Mouse (Mus musculus) embryonic fibroblast, embryonic 13.5 days (primary cell): ENCODE data around the gene Tnrc18. TPM values are rescaled to one million over a fixed set of nuclear protein-coding genes. Genes with fewer than 3 reads are reported as not detected.

Experiments
- H3K27ac ChIP-seq: 2 replicates; pipeline ENCODE4 v1.5.1; 2012; ENCODE audit warnings: low read length, control low read depth, inconsistent platforms; ENCODE audit not compliant: insufficient read depth
- H3K4me1 ChIP-seq: 2 replicates; pipeline ENCODE4 v1.6.1; 2011; ENCODE audit warnings: low read length; ENCODE audit not compliant: control insufficient read depth, insufficient read depth
- H3K4me3 ChIP-seq: 2 replicates; pipeline ENCODE4 v1.5.1; 2011; ENCODE audit warnings: mild to moderate bottlenecking, control low read depth, low read length; ENCODE audit not compliant: insufficient read depth
- CTCF ChIP-seq: IDR thresholded peaks from 2 replicates; pipeline ENCODE4 v1.5.1; 2011; ENCODE audit warnings: mild to moderate bottlenecking, control low read depth, low read length, moderate library complexity, borderline replicate concordance; ENCODE audit not compliant: insufficient read depth
- POLR2A ChIP-seq: IDR thresholded peaks from 2 replicates; pipeline ENCODE4 v1.6.1; 2011; ENCODE audit warnings: low read depth, mild to moderate bottlenecking, control low read depth, low read length, moderate library complexity
- polyA plus RNA-seq: library from polyadenylated mRNA; stranded (reverse); fragments of >200 nt; gene quantifications from 2 replicates; pipeline ENCODE4 v1.2.4, GENCODE M21; 2011; ENCODE audit warnings: low read depth; ENCODE audit not compliant: missing spikeins, insufficient read length

Gene Tnrc18
- polyA plus RNA-seq, 1 experiment = 98.0 TPM

DNA sequence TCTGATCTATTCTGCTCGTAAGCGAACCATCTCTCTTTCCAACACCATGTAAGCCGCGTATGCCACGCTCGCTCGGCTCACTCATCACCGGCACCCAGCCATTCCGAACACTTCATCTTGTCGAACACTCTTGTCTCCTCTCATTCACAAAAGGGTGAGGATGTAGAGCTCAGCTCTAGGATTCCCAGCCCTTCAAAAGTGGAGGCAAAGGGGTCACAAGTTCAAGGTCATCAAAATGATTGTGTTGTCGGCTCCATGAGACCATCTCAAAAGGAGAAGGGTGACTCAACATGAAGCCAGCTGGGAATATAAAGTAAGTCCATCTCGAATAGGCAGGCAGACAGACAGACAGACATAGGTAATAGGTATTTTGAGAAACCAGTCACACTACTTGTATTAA is 19.3 kb downstream of the Tnrc18 start:
- no peak for TF ChIP-seq CTCF
- TF ChIP-seq POLR2A = no peak
- Histone ChIP-seq H3K27ac (peak overlapping the region; percentile 1; the same call in 1 of the 2 replicates), H3K4me1 (peaks cover 19% of the 10 kb centered on the region), H3K4me3 (no peak overlapping the region)

DNA sequence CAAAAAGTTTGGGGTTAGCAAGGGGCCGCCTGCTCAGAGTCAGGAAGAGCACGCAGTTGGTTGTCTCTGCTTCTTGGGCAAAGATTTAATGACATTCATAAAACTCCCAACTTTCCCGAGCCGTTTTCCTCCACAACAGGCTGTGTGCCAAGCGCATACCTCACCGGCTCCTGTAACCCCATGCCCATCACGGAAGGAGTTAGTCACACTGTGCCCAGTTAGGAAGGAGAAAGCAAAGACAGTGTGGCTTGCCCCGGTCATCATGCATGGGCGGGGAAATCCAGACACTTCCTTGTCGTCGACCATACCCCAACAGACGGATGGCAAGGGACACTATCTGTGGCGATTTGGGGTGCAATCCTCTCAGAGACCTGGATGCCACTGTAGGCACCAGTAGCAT is 19.8 kb downstream of the Tnrc18 start:
- H3K4me3 ChIP-seq = no peak overlapping the region
- peak overlapping the region; percentile 96 for H3K27ac ChIP-seq
- TF ChIP-seq CTCF = no peak
- TF ChIP-seq POLR2A = no peak
- H3K4me1 ChIP-seq = peaks cover 15% of the 10 kb centered on the region

DNA sequence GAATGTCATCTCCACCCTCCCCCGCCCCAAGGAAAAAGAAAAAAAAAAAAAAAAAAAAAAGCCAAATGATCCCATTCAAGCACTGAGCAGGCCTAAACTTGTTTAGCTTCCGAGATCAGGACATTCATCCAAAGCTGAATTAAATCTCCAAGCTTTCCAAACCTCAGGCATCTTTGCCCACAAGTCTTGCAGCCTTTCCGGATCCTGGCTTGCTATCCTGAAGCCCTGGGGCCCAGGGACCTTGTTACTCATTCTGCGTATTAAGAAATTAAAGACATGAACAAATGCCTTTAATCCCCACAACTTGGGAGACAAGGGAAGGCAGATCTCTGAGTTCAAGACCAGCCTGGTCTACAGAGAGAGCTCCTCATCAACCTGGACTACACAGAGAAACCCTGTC is 20.5 kb downstream of the Tnrc18 start:
- H3K4me3 ChIP-seq = no peak overlapping the region
- peaks cover 12% of the 10 kb centered on the region for H3K4me1 ChIP-seq
- TF ChIP-seq POLR2A (no peak), CTCF (no peak)
- H3K27ac ChIP-seq = peak overlapping the region; percentile 96

DNA sequence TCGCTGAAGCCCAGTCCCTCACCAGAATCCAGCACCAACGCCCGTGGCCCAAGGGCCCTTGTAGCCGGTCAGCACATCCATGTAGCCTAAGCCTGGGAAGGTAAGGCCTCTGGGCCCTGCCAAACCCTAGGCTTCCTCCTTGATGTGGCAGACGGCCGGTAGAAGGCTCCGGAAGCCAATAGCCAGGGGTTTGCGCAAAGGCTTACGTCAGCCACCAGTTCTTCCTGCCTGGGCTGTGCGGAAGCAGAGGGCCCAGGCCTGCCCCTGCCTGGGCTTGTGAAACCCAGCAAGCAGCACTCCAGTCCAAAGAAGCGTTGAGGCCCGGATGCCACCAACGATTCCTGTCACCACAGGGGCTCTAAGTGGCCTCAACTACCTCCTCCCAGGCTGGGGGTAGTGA is 22.9 kb downstream of the Tnrc18 start:
- H3K4me1 ChIP-seq = peaks cover 12% of the 10 kb centered on the region
- H3K27ac ChIP-seq = peak overlapping the region; percentile 96
- H3K4me3 ChIP-seq = no peak overlapping the region
- TF ChIP-seq POLR2A = no peak
- TF ChIP-seq CTCF = no peak

DNA sequence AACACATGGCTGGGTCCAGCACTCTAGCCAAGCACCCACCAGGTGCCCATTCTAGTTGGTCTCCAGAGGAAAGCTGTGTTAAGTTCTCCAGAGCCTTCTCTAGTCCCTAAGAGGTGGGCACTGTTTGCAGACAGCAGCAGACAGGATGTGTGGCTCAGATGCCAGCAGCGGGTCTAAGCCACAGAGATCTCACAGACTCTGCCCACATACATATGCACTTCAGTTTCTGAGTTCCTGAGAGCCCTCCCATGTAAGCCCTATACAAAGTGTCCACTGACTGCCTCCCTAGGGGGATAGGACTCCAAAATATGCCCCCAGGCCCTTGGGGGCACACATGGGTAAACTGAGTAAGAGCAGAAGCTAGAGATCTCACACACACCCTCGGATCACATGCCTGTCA is 23.3 kb downstream of the Tnrc18 start:
- Histone ChIP-seq H3K27ac (peak overlapping the region; percentile 96), H3K4me3 (no peak overlapping the region), H3K4me1 (peaks cover 12% of the 10 kb centered on the region)
- TF ChIP-seq CTCF = no peak
- TF ChIP-seq POLR2A = no peak

DNA sequence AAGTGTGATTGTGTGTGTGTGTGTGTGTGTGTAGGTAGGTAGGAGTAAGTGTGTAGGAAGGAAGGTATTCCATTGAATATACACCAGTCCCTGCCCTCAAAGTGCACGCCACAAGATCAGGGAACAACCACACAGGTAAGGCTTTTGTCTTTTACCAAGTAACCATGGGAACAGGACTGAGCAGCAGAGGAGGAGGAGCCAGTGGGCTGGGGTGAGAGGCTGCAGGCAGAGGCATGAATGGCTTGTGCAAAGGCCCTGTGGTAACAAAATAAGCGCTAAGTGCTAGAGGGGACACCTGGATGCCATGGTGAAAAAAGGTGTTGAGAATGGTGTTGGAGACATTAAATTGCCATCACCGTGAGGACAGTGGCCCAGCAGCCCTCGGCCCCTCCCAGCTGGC is 24.9 kb downstream of the Tnrc18 start:
- H3K4me3 ChIP-seq = no peak overlapping the region
- TF ChIP-seq CTCF (no peak), POLR2A (no peak)
- no peak overlapping the region for H3K27ac ChIP-seq
- peaks cover 6% of the 10 kb centered on the region for H3K4me1 ChIP-seq

DNA sequence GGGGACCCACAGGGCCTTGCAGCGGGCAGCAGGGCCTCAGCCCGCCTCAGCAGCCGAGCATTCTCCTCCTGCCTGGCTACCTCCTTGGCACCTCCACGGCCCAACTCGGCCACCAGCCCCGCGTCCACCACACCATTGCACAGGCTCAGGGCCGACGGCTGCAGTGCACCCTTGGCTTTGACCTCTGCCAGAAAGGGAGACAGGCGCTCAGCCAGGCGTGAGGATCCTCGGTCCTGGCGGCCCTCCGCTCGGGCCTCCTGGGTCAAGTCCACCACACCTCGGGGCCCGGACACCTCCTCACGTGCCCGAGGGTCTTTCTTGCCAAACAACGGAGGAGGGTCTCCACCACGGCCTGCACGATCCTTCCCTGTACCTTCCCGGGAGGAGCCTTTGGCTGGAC is 29.2 kb downstream of the Tnrc18 start:
- Histone ChIP-seq H3K4me3 (no peak overlapping the region), H3K27ac (no peak overlapping the region), H3K4me1 (no peaks in the 10 kb centered on the region)
- TF ChIP-seq CTCF (no peak), POLR2A (no peak)

DNA sequence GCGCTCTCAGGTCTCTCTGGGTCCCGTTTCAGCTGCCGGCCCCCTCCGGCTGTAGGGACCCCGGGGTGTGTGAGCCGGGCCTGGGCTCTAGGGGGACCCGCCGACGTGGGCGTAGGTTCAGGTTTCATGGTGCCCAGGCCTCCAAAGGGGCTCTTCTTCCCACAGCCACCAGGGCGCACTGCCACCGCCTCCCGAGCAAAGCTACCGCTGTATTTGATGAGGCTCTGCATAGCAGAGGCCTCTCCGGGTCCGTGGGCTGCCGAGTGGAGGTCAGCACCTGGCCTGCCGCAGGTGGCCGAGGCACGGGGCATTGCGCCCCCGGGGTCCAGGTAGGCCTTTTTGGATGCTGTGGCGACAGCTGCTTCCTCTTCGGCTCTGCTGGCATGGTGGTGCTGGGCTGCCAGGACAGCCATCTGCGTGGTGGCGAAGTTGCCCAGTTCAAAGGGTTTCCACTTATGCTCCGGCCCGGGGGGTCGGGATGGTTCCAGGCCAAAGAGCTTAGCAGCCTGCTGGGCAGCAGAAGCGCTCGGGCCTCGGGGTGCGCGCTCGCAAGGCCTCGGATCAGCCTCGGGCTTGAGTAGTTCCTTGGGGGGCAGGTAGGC is 30.1 kb downstream of the Tnrc18 start:
- Histone ChIP-seq H3K27ac (no peak overlapping the region), H3K4me3 (no peak overlapping the region), H3K4me1 (0 out of 2 replicates have a peak, but pooled peaks cover 1% of the 10 kb centered on the region)
- TF ChIP-seq CTCF (no peak), POLR2A (no peak)

DNA sequence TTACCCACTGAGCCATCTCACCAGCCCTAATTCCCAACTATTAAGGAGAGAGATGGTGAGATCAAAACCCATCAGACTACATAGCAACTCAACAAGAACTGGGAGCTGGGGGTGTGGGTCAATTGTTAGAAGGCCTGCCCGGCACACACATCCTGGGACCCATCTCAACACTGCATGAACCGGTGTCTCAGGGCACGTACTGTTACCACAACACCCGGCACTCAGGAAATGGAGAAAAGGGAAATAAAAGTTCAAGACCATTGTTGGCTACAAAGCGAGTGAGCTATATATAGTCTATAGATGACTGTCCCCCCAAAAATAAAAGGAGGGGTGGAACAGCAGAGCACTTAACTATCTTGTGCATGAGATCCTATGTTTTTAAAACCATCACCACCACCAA is 30.8 kb downstream of the Tnrc18 start:
- H3K4me1 ChIP-seq = 0 out of 2 replicates have a peak, but pooled peaks cover 4% of the 10 kb centered on the region
- no peak overlapping the region for H3K27ac ChIP-seq
- H3K4me3 ChIP-seq = no peak overlapping the region
- TF ChIP-seq CTCF (no peak), POLR2A (no peak)

DNA sequence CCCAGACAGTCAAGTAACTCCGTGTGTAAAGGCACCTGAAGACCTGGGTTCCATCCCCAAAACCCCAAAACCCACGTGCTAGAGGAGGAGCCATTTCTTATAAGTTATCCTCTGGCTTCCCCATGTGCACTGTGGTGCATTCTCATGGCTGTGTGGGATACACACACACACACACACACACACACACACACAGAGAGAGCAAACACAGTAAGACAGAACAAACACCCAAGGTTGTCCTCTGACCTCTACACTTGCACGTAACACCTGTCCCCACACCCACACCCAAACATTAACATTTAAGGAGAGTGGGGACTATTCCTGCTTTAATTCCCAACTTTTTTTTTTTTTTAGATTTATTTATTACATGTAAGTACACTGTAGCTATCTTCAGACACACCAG is 31.2 kb downstream of the Tnrc18 start:
- no peak overlapping the region for H3K4me3 ChIP-seq
- no peak for TF ChIP-seq POLR2A
- no peak for TF ChIP-seq CTCF
- H3K27ac ChIP-seq = no peak overlapping the region
- H3K4me1 ChIP-seq = peaks cover 4% of the 10 kb centered on the region; the same call in 1 of the 2 replicates
